Mouse (Mus musculus): Measurements from ENCODE around the gene Hmgb3. TPM values are rescaled to one million over a fixed set of nuclear protein-coding genes. Genes with fewer than 3 reads are reported as not detected.
"Not testable (repeated sequence)": the region's sequence is repeated elsewhere in the genome, so short reads cannot be mapped to it uniquely, and the experiment has no call there.

The Hmgb3 gene
- polyA plus RNA-seq (2015; fragmentation: Nextera tagmentation; extraction: Ambion mirVana) = 148 and 173 TPM in 2 replicates

DNA sequence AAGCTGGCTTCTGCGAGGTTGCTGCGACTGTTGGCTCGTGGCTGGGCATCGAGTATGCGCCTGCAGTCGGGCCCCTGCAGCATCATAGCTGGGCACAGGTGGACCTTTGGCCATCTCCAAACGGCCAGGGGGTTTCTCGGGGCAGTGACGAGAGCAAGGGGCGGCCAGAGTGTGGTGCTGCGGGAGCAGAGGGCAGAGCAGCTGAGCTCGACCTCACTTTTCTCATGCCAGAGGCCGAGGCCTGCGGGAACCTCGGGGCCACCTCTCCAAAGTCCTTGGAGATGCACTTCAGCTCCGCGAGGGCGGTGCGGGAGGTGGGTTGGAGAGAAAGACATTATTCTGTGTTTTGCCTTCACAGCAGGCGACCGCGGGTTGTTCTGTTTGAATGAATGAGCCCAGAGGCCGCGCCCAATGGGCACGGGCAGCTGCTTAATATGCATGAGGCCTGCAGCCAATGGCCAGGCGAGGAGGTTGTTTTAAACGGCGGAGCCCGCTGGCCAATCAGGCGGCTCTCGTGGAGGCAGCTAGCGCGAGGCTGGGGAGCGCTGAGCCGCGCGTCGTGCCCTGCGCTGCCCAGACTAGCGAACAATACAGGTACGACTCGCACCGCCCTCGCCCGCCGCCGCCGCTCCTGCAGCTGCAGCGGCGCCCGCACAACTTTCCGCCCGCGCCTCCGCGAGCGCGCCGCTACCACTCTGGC lies at the start of gene Hmgb3:
TSS of gene Hmgb3 (plus strand) at position 504 of the 700 bp plus-strand sequence.
- no peaks in the 10 kb centered on the region for H3K9me3 ChIP-seq (replicated peaks; ENCODE audit: control insufficient read depth, low read length)
- 24% methylated on average over 50 of the region's 59 CpGs for WGBS (ENCODE audit: insufficient replicate concordance)

DNA sequence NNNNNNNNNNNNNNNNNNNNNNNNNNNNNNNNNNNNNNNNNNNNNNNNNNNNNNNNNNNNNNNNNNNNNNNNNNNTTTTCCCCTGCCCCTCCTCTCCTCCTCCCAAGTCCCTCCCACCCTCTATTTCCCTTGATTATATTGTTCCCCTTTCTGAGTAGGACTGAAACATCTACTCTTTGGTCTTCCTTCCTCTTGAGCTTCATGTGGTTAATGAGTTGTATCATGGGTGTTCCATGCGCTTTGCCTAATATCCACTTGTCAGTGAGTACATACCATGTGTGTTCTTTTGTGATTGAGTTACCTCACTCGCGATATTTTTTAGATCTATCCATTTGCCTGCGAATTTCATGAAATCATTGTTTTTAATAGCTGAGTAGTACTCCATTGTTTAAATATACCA lies 49.1 kb upstream of the Hmgb3 start:
- not testable (repeated sequence) for H3K9me3 ChIP-seq (replicated peaks; ENCODE audit: control insufficient read depth, low read length); H3K4me1 ChIP-seq (ENCODE audit: control insufficient read depth, low read depth, low read length); H3K4me2 ChIP-seq (ENCODE audit: low read depth, low read length); H3K4me3 ChIP-seq (ENCODE audit: low read depth, low read length); H3K36me3 ChIP-seq (ENCODE audit: control insufficient read depth, insufficient read depth); H3K27me3 ChIP-seq (ENCODE audit: control insufficient read depth, insufficient read depth, low read depth, low read length); ATAC-seq (ENCODE audit: low read depth); H3K27ac ChIP-seq (ENCODE audit: low read length); H3K9ac ChIP-seq (ENCODE audit: low read depth, low read length)
- 68% methylated on average over 4 of the region's 4 CpGs for WGBS (ENCODE audit: insufficient replicate concordance)

More for the DNA sequence above, at the start of gene Hmgb3:
- Histone ChIP-seq H3K27ac (ENCODE audit: low read length) (peak within 1 kb of the TSS; percentile 88), H3K36me3 (ENCODE audit: control insufficient read depth, insufficient read depth) (peaks cover 3% of the 10 kb centered on the region), H3K9ac (ENCODE audit: low read depth, low read length) (peak within 1 kb of the TSS; percentile 86), H3K4me1 (ENCODE audit: control insufficient read depth, low read depth, low read length) (peaks cover 3% of the 10 kb centered on the region), H3K4me3 (ENCODE audit: low read depth, low read length) (peak within 1 kb of the TSS; percentile 80), H3K4me2 (ENCODE audit: low read depth, low read length) (peak within 1 kb of the TSS; percentile 89), H3K27me3 (ENCODE audit: control insufficient read depth, insufficient read depth, low read depth, low read length) (no peaks in the 10 kb centered on the region)
- ATAC-seq (ENCODE audit: low read depth) = peak; percentile 94

DNA sequence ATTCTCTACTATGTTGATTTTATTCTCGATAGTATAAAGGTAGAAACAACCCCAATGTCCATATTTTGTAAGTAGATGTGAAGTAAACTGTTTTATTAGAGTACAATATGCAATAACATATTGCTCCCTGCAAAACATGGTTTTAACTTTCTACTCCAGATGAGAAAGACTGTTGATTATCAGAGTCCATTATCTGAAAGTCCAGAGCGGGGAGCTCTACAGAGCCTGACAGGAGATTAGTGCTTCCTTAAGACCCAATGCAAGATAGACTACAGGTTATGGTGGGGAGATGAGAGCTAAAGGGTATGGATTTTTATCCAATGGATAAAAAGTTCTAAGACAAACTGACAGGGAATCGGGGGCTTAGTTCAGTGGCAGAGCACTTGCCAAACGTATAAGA lies 36.5 kb upstream of the Hmgb3 start:
- 44% methylated on average over 4 of the region's 4 CpGs for WGBS (ENCODE audit: insufficient replicate concordance)
- H3K27me3 ChIP-seq (ENCODE audit: control insufficient read depth, insufficient read depth, low read depth, low read length) = no peaks in the 10 kb centered on the region
- H3K27ac ChIP-seq (ENCODE audit: low read length) = no peak overlapping the region
- no peaks in the 10 kb centered on the region; the same call in 1 of the 2 replicates for H3K4me1 ChIP-seq (ENCODE audit: control insufficient read depth, low read depth, low read length)
- no peak overlapping the region for H3K4me2 ChIP-seq (ENCODE audit: low read depth, low read length)
- H3K9ac ChIP-seq (ENCODE audit: low read depth, low read length) = no peak overlapping the region
- no peaks in the 10 kb centered on the region for H3K36me3 ChIP-seq (ENCODE audit: control insufficient read depth, insufficient read depth)
- no peak overlapping the region for H3K4me3 ChIP-seq (ENCODE audit: low read depth, low read length)
- no peaks in the 10 kb centered on the region for H3K9me3 ChIP-seq (replicated peaks; ENCODE audit: control insufficient read depth, low read length)
- peak; percentile 81 for ATAC-seq (ENCODE audit: low read depth)

DNA sequence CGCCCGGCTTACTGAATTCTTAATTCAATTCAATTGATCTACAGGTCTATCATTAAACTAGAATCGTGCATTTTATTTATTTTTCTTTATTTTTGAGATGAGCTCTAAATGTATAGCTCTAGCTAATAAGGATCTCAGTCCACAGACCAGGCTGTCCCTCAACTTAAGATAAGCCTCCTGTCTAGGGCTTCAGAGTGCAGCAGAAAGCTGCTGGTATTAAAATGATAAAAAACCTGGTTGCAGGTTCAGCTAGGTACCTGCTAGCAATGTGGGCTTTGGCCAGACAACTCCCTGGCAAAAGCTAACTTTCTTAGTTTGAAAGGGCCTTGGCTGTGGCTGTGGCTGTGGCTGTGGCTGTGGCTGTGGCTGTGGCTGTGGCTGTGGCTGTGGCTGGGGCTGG lies 32.8 kb upstream of the Hmgb3 start:
- H3K9me3 ChIP-seq (replicated peaks; ENCODE audit: control insufficient read depth, low read length) = no peaks in the 10 kb centered on the region
- no peak overlapping the region for H3K4me2 ChIP-seq (ENCODE audit: low read depth, low read length)
- no peaks in the 10 kb centered on the region for H3K27me3 ChIP-seq (ENCODE audit: control insufficient read depth, insufficient read depth, low read depth, low read length)
- H3K9ac ChIP-seq (ENCODE audit: low read depth, low read length) = no peak overlapping the region
- peaks cover 11% of the 10 kb centered on the region for H3K4me1 ChIP-seq (ENCODE audit: control insufficient read depth, low read depth, low read length)
- H3K36me3 ChIP-seq (ENCODE audit: control insufficient read depth, insufficient read depth) = no peaks in the 10 kb centered on the region
- ATAC-seq (ENCODE audit: low read depth) = no peak
- no peak overlapping the region for H3K27ac ChIP-seq (ENCODE audit: low read length)
- WGBS (ENCODE audit: insufficient replicate concordance) = 64% methylated on average over 3 of the region's 3 CpGs
- no peak overlapping the region for H3K4me3 ChIP-seq (ENCODE audit: low read depth, low read length)

DNA sequence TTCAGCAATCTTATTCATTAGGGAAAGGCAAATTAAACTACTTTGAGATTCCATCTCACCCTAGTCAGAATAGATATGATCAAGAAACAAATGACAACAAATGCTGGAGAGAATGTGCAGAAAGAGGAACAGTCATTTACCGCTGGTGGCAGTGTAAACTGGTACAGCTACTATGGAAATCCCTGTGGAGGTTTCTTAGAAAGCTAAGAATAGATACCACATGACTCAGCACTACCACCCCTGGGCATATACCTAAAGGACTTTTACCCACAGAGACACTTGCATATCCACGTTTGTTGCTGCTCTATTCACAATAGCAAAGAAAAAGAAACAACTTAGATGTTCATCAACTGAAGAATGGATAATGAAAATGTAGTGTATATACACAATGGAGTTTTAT lies 31.4 kb upstream of the Hmgb3 start:
- Histone ChIP-seq H3K27me3 (ENCODE audit: control insufficient read depth, insufficient read depth, low read depth, low read length) (no peaks in the 10 kb centered on the region), H3K4me2 (ENCODE audit: low read depth, low read length) (no peak overlapping the region; the same call in 1 of the 2 replicates), H3K4me3 (ENCODE audit: low read depth, low read length) (no peak overlapping the region), H3K36me3 (ENCODE audit: control insufficient read depth, insufficient read depth) (no peaks in the 10 kb centered on the region), H3K9me3 (replicated peaks; ENCODE audit: control insufficient read depth, low read length) (no peaks in the 10 kb centered on the region), H3K27ac (ENCODE audit: low read length) (no peak overlapping the region), H3K4me1 (ENCODE audit: control insufficient read depth, low read depth, low read length) (peaks cover 11% of the 10 kb centered on the region), H3K9ac (ENCODE audit: low read depth, low read length) (no peak overlapping the region)
- 37% methylated on average over 2 of the region's 2 CpGs for WGBS (ENCODE audit: insufficient replicate concordance)
- ATAC-seq (ENCODE audit: low read depth) = peak; percentile 61

DNA sequence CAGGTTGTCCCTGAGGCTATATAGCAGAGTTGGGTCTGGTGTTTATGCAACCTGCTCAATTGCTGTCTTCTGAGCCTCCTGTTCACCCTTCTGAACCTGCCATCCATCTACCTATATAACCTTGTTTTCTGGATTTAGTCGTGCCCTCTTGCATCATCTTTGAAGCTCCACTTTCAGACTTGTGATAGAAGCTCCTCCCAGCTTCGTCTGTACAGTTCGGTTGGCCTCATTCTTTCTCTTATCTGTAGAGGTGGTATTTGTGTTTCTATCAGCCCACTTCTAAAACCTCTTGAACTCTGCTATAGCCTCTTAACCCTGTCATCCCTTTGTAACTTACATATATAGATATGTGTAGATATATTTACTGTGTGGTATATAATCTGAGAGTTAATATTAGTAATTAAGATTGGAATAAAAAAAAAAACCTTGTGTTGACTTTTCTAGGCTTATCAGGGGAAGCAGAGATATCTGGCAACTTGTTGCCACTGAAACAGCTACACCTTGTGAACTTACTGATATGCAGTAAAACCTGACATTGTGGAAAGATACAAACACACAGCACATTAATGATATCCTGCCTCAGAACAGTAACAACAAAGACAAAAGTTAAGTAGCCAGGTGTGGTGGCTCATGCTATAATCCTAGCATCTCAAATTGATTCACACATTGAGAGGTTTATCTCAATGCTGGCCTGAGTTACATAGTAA lies 30.0 kb upstream of the Hmgb3 start:
- H3K9me3 ChIP-seq (replicated peaks; ENCODE audit: control insufficient read depth, low read length) = no peaks in the 10 kb centered on the region
- H3K27ac ChIP-seq (ENCODE audit: low read length) = peak overlapping the region; percentile 73
- WGBS (ENCODE audit: insufficient replicate concordance) = 18% methylated on average over 3 of the region's 3 CpGs
- peak; percentile 77 for ATAC-seq (ENCODE audit: low read depth)
- H3K4me2 ChIP-seq (ENCODE audit: low read depth, low read length) = peak overlapping the region; percentile 24; the same call in 1 of the 2 replicates
- no peak overlapping the region for H3K9ac ChIP-seq (ENCODE audit: low read depth, low read length)
- no peaks in the 10 kb centered on the region; the same call in 1 of the 2 replicates for H3K27me3 ChIP-seq (ENCODE audit: control insufficient read depth, insufficient read depth, low read depth, low read length)
- H3K4me1 ChIP-seq (ENCODE audit: control insufficient read depth, low read depth, low read length) = peaks cover 11% of the 10 kb centered on the region
- no peaks in the 10 kb centered on the region for H3K36me3 ChIP-seq (ENCODE audit: control insufficient read depth, insufficient read depth)
- H3K4me3 ChIP-seq (ENCODE audit: low read depth, low read length) = no peak overlapping the region

DNA sequence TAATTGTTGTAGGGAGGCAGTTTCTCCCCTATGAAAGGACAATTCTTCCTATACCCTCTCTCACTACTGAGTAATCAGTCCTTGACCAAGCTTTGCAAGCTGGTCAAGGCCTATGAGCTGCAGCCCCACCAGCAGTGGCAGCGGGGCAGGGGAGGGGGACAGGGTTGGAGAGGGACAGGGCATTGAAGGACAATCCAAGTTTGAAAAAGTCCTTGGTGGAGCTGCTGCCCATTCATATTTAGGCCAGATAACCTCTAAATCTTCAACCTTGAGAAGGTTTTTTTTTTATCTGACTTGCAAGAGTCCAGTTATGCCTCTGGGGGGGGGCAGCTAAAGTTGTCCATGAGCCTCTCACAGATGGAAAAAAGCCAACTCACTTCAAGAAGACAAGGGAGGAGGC lies 28.3 kb upstream of the Hmgb3 start:
- no peak overlapping the region for H3K4me2 ChIP-seq (ENCODE audit: low read depth, low read length)
- ATAC-seq (ENCODE audit: low read depth) = no peak
- H3K4me1 ChIP-seq (ENCODE audit: control insufficient read depth, low read depth, low read length) = peaks cover 11% of the 10 kb centered on the region
- H3K27ac ChIP-seq (ENCODE audit: low read length) = no peak overlapping the region
- no peak overlapping the region for H3K4me3 ChIP-seq (ENCODE audit: low read depth, low read length)
- no peaks in the 10 kb centered on the region for H3K36me3 ChIP-seq (ENCODE audit: control insufficient read depth, insufficient read depth)
- WGBS (ENCODE audit: insufficient replicate concordance) = 91% methylated on average over 1 of the region's 1 CpGs
- no peaks in the 10 kb centered on the region for H3K9me3 ChIP-seq (replicated peaks; ENCODE audit: control insufficient read depth, low read length)
- no peaks in the 10 kb centered on the region; the same call in 1 of the 2 replicates for H3K27me3 ChIP-seq (ENCODE audit: control insufficient read depth, insufficient read depth, low read depth, low read length)
- H3K9ac ChIP-seq (ENCODE audit: low read depth, low read length) = no peak overlapping the region

DNA sequence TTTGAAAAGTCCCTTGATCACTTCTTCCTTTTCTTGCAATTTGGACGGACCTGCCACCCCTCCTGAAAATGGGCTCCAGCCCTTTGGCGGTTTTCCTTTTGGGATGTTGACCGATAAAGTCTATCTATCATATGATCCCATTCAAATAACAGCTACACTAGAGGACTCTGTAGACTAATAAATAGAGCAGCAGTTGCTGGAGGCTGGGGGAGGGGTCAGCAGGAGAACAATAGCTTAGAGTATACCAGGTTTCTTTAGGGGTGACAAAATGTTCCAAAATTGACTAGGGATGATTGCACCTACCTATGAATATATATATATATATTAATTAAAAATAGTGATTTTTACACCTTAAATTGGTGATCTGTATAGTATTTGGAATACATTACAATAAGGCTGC lies 27.6 kb upstream of the Hmgb3 start:
- Histone ChIP-seq H3K4me1 (ENCODE audit: control insufficient read depth, low read depth, low read length) (peaks cover 11% of the 10 kb centered on the region), H3K4me3 (ENCODE audit: low read depth, low read length) (no peak overlapping the region), H3K9me3 (replicated peaks; ENCODE audit: control insufficient read depth, low read length) (no peaks in the 10 kb centered on the region), H3K36me3 (ENCODE audit: control insufficient read depth, insufficient read depth) (no peaks in the 10 kb centered on the region), H3K9ac (ENCODE audit: low read depth, low read length) (no peak overlapping the region), H3K4me2 (ENCODE audit: low read depth, low read length) (no peak overlapping the region), H3K27me3 (ENCODE audit: control insufficient read depth, insufficient read depth, low read depth, low read length) (no peaks in the 10 kb centered on the region; the same call in 1 of the 2 replicates), H3K27ac (ENCODE audit: low read length) (no peak overlapping the region)
- 65% methylated on average over 3 of the region's 3 CpGs for WGBS (ENCODE audit: insufficient replicate concordance)
- ATAC-seq (ENCODE audit: low read depth) = no peak

DNA sequence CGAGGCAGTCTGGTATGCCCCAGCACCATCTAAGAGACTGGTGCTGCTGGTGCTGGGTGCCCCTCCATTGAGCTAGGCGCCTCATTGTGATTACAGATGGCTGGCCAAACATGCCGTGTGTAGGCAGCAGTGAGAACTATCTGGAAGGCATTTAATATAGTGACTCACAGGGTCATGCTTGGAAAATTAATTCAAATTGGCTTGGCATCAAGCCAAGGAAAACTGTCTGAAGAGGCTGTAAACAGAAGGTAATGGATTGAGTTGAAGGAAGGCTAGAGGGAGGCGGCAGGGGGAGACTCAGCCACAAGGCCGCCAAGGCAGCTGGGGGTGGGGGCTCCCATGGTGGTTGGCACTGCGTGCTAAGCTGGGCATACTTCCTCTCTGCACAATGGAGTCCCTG lies 27.1 kb upstream of the Hmgb3 start:
- no peak overlapping the region for H3K27ac ChIP-seq (ENCODE audit: low read length)
- H3K4me2 ChIP-seq (ENCODE audit: low read depth, low read length) = no peak overlapping the region
- H3K9ac ChIP-seq (ENCODE audit: low read depth, low read length) = no peak overlapping the region
- no peaks in the 10 kb centered on the region for H3K36me3 ChIP-seq (ENCODE audit: control insufficient read depth, insufficient read depth)
- H3K4me1 ChIP-seq (ENCODE audit: control insufficient read depth, low read depth, low read length) = peaks cover 11% of the 10 kb centered on the region
- no peaks in the 10 kb centered on the region; the same call in 1 of the 2 replicates for H3K27me3 ChIP-seq (ENCODE audit: control insufficient read depth, insufficient read depth, low read depth, low read length)
- no peak overlapping the region for H3K4me3 ChIP-seq (ENCODE audit: low read depth, low read length)
- H3K9me3 ChIP-seq (replicated peaks; ENCODE audit: control insufficient read depth, low read length) = no peaks in the 10 kb centered on the region
- 66% methylated on average over 6 of the region's 6 CpGs for WGBS (ENCODE audit: insufficient replicate concordance)
- no peak for ATAC-seq (ENCODE audit: low read depth)

Data from liver, embryonic 16.5 days (tissue).